Mouse (Mus musculus) gastrocnemius, adult 18-20 months (tissue): ENCODE data around the gene Mbd4. TPM values are rescaled to one million over a fixed set of nuclear protein-coding genes. Genes with fewer than 3 reads are reported as not detected.

Experiments used
- DNase-seq: peaks from one replicate; pipeline ENCODE4 v3.0.0; 2021; ENCODE audit warnings: low spot score
- total RNA-seq, 2 experiments: library from RNA; stranded (reverse); gene quantifications; 2 replicates each; pipeline ENCODE4 v1.2.3; 2021

Gene Mbd4
- total RNA-seq, 2 experiments from 2014 or later = 0.83 to 0.94 TPM

GRCm38 (mm10) chr6:115860027-115860556, 6.9 kb upstream of the Mbd4 start:
- DNase-seq = no peak

DNA sequence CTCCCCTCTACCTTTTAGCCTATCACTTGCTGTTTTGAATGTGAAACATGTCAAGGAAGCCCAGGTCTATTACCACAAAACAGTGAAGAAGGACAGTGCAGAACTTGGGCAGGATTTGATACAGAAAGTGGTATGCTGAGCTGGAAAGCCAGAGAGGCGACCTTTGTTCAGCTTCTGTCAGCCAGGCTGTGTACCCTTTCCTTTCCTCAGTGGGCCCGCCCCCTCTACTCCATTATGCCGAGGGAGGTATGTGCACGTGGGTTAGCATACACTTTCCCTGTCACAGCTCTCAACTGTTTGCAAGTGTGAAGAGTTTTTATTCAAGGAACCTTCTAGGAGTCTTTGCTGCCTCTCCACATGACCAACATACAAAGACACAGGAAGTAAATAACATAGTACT, 6.1 kb upstream of the Mbd4 start:
- DNase-seq = no peak

- DNase-seq = no peak
Measured at GRCm38 (mm10) chr6:115856361-115856745, 3.2 kb upstream of the Mbd4 start.

- no peak for DNase-seq
Measured at GRCm38 (mm10) chr6:115855733-115856360, 2.7 kb upstream of the Mbd4 start.

GRCm38 (mm10) chr6:115854432-115854831, 1.3 kb upstream of the Mbd4 start:
- DNase-seq = no peak

DNA sequence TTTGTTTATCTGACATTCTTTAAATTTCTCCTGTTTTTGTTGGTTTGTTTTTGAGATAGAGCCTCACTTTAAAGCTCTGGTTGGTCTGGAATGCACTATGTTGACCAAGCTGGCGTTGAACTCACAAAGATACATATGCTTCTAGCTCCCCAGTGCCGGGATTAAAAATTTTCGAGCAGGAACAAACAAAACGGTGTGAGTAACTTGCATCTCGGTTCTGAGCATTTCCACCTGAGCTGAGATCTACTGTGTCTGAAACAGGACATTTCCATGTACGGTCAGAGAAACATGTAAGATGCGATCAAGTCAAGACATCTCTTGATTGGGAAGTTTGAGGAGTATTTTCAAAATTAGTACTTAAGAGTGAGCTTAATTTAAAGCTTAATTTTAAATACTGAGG, 814 bp upstream of the Mbd4 start:
- no peak for DNase-seq

GRCm38 (mm10) chr6:115852446-115853090, 603 bp downstream of the Mbd4 start:
- no peak for DNase-seq

DNA sequence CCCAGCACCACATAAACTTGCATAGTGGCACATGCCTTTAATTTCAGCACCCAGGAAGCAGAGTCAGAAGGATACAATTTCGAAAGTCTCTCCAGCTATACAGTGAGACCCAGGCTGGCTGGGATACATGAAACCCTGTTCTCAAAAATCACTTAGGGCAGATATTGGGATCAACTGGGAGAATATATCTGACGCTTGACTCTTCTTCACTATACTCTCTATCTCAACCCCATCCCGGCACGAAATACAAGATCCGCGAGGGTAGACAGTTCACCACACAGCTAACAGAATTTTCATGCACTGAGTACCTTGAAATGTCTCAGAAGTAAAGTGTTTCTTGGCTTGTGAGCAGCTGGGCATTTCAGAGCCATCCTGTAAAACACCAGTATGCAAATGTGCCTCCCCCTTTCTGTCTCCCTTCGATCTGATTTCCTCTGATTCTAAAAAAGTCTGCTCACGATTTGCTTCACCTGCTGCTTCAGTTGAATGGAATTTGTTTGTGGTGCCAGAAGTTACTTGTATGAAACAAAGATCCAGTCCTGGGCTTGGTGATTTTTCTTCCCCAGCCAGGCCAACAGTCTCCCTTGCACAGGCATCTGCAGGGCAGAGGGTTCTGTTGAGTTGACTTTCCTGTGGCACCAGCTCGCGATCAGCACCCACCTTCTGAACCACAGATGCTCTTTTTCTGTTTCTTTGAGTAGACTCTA, 4.4 kb downstream of the Mbd4 start:
- no peak for DNase-seq

DNA sequence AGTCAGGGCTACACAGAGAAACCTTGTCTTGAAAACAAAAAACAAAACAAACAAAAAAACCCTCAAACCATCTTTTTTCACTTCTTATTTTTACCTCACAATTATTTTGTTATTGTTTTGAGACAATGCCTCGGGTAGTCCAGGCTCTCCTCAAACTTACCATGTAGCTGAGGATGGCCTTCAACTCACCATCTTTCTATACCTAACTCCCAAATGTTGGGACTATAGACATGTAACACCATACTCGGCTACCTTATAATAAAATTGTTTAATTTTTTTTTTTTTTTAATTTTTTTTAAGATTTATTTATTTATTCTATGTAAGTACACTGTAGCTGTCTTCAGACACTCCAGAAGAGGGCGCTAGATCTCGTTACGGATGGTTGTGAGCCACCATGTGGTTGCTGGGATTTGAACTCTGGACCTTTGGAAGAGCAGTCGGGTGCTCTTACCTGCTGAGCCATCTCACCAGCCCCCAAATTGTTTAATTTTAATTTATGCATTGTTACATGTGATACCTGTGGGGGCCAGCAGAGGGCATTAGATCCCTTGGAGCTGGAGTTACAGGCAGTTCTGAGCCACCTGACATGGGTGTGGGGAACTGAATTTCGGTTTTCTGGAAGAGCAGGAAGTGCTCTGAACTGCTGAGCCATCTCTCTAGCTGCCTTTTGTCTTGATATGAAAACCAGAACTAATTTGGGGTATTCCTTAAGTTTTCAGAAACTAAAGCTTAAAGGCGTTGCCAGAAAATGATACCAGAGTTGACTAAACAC, 6.3 kb downstream of the Mbd4 start:
- DNase-seq = peak; percentile 60

DNA sequence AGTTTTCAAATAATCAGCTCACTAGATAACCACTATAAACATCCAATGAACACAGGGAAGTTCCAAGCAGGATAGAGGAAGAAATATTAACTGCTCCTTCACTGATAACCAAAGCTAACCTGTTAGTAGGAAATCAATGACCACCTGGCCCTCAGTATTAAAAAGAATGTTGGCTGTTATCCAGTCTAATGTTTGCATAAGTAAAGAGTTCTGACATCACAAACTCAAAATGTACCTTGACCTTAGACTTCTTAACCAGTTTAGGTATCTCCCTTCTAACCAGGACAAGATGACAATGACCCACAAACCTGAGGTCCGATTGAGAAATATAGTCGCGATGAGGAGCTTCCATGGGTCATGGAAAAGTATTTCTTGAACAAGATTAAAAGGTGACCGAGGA, 8.2 kb downstream of the Mbd4 start:
- no peak for DNase-seq

DNA sequence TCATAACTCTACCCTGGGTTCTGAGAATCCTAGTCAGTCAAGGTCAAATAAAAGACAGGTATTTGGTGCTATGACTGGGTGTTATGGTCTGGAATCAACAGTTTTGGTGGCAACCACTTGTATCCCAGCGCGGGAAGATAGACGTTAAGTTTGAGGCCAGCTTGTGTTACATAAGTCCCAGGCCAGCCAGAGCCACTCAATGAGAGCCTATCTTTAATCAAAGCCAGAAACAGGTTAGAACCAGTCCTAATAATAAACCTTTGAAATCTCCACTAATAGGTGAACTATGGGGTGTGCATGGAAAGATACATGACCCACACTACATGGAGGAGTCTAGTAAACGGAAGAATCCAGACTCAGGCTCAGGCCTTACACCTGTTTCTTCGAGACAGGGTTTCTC, 14.4 kb downstream of the Mbd4 start:
- DNase-seq = no peak

DNA sequence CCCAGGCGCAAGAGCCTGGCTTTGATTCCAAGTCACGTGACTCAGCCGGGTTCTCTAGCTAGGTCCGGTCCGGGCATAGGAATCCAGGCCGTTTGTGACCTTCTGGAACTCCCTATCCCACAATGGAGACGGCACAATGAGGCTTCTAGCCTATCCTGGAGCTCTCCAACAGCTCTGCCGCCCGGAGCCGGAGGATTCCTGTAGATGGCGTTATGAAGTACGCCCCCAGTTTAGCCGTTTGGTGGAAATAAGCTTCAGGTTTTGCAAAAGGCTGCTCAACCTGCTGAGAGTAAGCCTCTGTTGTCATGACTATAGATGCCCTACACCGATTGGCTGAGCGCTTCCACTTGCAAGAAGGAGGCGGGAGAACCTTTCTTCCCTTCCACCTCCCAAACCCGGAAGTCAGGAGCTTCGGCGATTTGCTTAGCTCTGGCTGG, 15.0 kb downstream of the Mbd4 start, which contains the start of gene Efcab12:
Efcab12 (minus strand) TSS at position 252 of the 437 bp plus-strand sequence.
- peak; percentile 60 for DNase-seq

GRCm38 (mm10) chr6:115833861-115834260, 19.3 kb downstream of the Mbd4 start:
- no peak for DNase-seq

DNA sequence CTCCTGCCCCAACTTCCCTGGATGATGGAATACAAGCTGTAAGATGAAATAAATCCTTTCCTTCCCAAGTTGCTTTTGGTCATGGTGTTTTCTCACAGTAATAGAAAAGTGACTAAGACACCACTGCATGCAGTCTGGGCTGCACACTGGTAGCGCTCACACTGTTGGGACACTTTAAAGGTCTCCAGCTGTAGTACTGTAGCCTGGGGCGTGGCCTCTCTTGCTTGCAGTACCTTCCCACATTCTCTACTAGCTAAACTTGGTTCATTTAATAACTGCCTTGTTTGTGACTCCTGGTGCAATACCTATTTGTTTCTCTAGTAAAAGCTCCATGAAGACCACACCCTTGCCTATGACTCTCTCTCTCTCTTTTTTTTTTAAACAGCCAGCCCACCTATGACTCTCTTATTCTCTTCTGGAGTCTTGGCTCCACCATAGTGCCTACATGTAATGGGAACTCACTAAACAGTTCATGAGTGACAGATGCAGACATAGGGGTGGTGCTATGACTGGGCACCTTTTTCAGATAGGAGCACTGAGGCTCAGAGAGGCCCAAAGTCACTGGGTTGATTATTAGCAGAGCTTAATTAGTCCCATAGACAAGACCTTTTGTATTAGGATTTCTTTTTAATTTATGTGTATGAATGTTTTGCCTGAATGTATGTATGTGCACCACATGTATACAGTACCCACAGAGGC, 20.9 kb downstream of the Mbd4 start:
- DNase-seq = no peak

DNA sequence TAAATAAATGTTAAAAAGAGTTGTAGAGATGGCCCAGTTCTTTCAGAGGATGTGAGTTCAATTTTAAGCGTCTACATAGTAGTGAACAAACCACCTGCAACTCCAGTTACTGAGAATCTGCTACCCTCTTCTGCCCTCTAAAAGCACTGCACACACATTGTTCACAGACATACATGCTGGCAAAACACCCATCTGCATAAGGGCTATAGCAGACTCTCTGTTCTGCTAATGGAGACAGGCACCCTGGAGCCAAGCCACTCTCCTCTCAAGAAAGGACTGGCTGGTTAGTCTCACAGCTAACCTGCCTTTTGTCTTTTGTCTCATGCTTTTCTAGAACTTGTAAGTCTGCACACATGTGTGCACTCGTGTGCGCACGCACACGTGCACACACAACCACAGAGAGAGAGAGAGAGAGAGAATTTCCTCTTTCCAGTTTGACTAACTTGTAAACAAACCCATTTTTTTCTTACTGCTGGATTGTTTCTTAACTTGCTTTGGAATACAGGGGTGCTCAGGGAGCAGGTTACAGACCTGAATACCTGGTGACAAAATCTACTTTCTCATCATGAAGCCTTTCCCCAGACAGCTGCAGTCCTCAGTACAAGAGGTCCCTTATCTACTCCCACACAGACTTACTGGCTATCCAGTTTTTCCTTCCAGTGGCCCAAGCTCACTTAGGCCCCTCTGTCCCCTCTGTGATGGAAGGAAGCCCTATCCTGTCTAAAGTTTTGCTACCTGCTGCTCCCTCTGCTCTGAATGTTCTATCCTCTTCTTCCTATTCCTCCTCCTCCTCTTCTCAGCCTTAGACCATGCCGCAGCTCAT, 22.2 kb downstream of the Mbd4 start:
- DNase-seq = no peak

DNA sequence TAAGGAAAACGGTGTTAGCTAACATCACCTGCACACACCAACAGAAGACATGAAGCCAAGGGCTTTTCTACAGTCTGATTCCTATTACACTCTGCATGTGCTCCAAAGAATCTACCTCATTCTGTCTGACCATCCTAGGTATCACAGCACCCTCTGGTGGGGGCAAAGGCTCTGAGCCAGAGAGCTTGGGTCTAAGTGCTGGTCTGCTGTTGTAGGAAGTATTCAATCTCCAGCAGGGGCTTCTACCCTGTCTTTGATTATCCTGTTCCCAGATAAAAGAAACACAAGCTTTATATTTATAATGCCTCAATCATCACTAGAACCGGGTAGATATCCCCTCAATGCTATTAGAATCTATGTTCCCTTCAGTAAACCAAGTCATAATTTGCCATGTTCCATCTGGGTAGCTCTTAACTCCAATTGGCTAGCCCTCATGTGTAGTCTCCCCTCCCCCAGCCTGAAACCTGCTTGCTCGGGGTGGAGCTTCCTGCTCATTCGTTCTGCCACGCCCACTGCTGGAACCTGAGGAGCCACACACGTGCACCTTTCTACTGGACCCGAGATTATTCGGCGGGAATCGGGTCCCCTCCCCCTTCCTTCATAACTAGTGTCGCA, 29.2 kb downstream of the Mbd4 start:
- peak; percentile 58 for DNase-seq

DNA sequence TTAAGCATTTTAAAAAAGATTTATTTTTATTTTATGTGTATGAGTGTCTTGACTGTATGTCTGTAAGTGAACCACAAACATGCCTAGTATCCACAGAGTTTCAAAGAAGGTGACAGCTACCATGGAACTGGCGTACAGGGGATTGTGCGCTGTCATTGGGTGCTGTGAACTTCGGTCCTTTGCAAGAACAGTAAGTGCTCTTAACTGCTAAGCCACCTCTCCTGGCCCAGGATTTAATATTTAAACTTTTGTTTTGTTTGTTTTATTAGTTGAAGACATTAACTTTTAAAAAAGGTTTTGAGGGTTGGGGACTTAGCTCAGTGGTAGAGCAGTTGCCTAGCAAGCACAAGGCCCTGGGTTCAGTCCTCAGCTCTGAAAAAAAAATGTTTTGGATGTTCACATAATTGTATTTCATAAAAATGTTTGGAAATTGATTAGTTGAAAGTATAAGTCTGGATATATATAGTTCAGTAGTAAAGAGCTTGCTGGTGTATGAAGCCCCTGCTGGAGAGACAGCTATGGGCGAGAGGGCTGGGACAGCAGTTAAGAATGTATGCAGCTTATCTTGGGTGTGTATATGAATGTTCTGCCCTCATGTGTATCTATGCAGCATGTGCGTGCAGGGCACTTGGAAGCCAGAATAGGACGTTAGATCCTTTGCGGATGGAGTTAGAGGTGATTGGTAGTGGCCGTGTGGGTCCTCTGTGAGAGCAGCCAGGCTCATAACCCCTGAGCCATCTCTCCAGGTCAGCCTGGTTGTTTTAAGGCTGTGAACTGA, 31.8 kb downstream of the Mbd4 start:
- DNase-seq = no peak

DNA sequence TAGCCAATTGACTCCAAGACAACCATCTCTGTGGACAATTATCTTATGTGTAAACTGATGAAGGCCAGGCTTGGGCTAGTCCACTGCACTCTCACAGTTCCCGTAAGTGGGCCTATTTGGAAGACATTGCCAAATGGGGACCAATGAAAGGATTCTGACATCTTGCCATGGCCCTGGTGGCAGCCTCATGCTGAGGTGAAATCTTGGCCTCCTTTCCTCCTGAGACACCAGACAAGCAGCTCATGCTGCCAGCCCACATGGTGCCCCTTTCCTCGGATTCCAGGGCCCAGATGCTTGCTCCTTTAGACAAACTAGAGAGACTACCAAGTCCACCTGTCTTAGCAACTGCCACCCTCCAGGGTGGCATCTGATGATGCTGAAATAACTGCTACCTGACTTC, 35.0 kb downstream of the Mbd4 start:
- DNase-seq = no peak

- DNase-seq = no peak
Measured at GRCm38 (mm10) chr6:115815041-115815440, 38.1 kb downstream of the Mbd4 start.
